ENCODE assay signal across 8 mouse cellular contexts in genomic region chr19:45030746-45031693, GRCm38 (mm10). TPM values are rescaled to one million over a fixed set of nuclear protein-coding genes. Genes with fewer than 3 reads are reported as not detected.
DNase-seq lines count a peak whose midpoint lies in the region; ATAC-seq lines count a peak whose summit lies in the region.

No protein-coding gene starts in this region.

- peaks cover 32% of the 10 kb centered on the region for H3K4me1 ChIP-seq in intestine, embryonic 14.5 days (replicated peaks; ENCODE audit: control insufficient read depth, insufficient read depth, low read length)

- peaks cover 29% of the 10 kb centered on the region for H3K36me3 ChIP-seq in intestine, embryonic 14.5 days (ENCODE audit: control insufficient read depth, insufficient read depth, low read length)

- 0 out of 2 replicates have a peak, but pooled peaks have one; percentile 4 for ATAC-seq in intestine, embryonic 14.5 days (replicated peaks; ENCODE audit: low FRiP score, low TSS enrichment, low read depth)

- WGBS in intestine, embryonic 14.5 days = 41% methylated on average over 20 of the region's 20 CpGs

- H3K27ac ChIP-seq in intestine, embryonic 14.5 days (ENCODE audit: low read depth) = no peak overlapping the region

- intact Hi-C loops in left cerebral cortex, postnatal 4 days (cut with DNase I) = loop anchor here (1.0 kb wide), 1 partner anchor 14 kb away; no protein-coding TSS in a partner anchor

- DNase-seq in urinary bladder, adult 18-20 months (ENCODE audit: low spot score in 2 of 2) = peak; percentile 37 to 66
- no peak for DNase-seq in urinary bladder, postnatal 10 days (ENCODE audit: low spot score)
- DNase-seq in embryo, embryonic 10.5 days (ENCODE audit: low spot score) = peak; percentile 95
- peak; percentile 69 for DNase-seq in gastrocnemius, postnatal 25 days
- peak; percentile 81 for DNase-seq in intestine, embryonic 14.5 days (ENCODE audit: low spot score)
- DNase-seq in left cerebral cortex, postnatal 4 days = peak; percentile 85
- DNase-seq in mesoderm, embryonic 11.5 days (ENCODE audit: low read depth, low spot score) = peak; percentile 92
- DNase-seq in right cerebral cortex, postnatal 4 days = peak; percentile 81

- peak overlapping the region; percentile 13; the same call in 1 of the 2 replicates for H3K4me3 ChIP-seq in intestine, embryonic 14.5 days (ENCODE audit: low read depth, low read length)

- H3K9me3 ChIP-seq in intestine, embryonic 14.5 days (ENCODE audit: control insufficient read depth, low read length) = no peaks in the 10 kb centered on the region

- H3K4me2 ChIP-seq in intestine, embryonic 14.5 days (ENCODE audit: low read length) = peak overlapping the region; percentile 37

- H3K9ac ChIP-seq in intestine, embryonic 14.5 days (ENCODE audit: low read length) = no peak overlapping the region

- H3K27me3 ChIP-seq in intestine, embryonic 14.5 days (replicated peaks; ENCODE audit: control insufficient read depth, insufficient read depth, low read length) = no peaks in the 10 kb centered on the region

RNA-seq across cellular contexts. Expression of gene Pdzd7, which starts 14.5 kb away (rescaled TPM):
- 1 to 10 TPM; 5.4 to 5.9 TPM for total RNA-seq in gastrocnemius, postnatal 25 days (2021)
- polyA plus RNA-seq in intestine, embryonic 14.5 days (2014; fragmentation: Nextera tagmentation; extraction: Ambion mirVana) = 0.42 and 0.55 TPM in 2 replicates
- total RNA-seq in left cerebral cortex, postnatal 4 days (2021) = 1 to 10 TPM; 8.0 to 8.2 TPM

RNA-seq across cellular contexts. Expression of gene Sfxn3, which starts 16.3 kb away (rescaled TPM):
- total RNA-seq in gastrocnemius, postnatal 25 days (2021) = 10 to 100 TPM; 20.7 to 22.5 TPM
- 23.4 and 24.5 TPM in 2 replicates for polyA plus RNA-seq in intestine, embryonic 14.5 days (2014; fragmentation: Nextera tagmentation; extraction: Ambion mirVana)
- 100 to 1,000 TPM; 108 to 128 TPM for total RNA-seq in left cerebral cortex, postnatal 4 days (2021)

RNA-seq across cellular contexts. Expression of gene Lzts2, which starts 16.8 kb away (rescaled TPM):
- total RNA-seq in gastrocnemius, postnatal 25 days (2021) = 10 to 100 TPM; 19.2 to 22.9 TPM
- 50.6 and 52.1 TPM in 2 replicates for polyA plus RNA-seq in intestine, embryonic 14.5 days (2014; fragmentation: Nextera tagmentation; extraction: Ambion mirVana)
- 10 to 100 TPM; 30.2 to 35.1 TPM for total RNA-seq in left cerebral cortex, postnatal 4 days (2021)

RNA-seq across cellular contexts. Expression of gene Mrpl43, which starts 24.8 kb away (rescaled TPM):
- total RNA-seq in gastrocnemius, postnatal 25 days (2021) = 10 to 100 TPM; 32.8 to 36.4 TPM
- 65.4 and 70.3 TPM in 2 replicates for polyA plus RNA-seq in intestine, embryonic 14.5 days (2014; fragmentation: Nextera tagmentation; extraction: Ambion mirVana)
- 10 to 100 TPM; 41.3 to 41.6 TPM for total RNA-seq in left cerebral cortex, postnatal 4 days (2021)

RNA-seq across cellular contexts. Expression of gene Twnk, which starts 25.6 kb away (rescaled TPM):
- 10 to 100 TPM; 16.2 to 16.6 TPM for total RNA-seq in gastrocnemius, postnatal 25 days (2021)
- 16.7 and 18.4 TPM in 2 replicates for polyA plus RNA-seq in intestine, embryonic 14.5 days (2014; fragmentation: Nextera tagmentation; extraction: Ambion mirVana)
- 10 to 100 TPM; 16.0 to 17.3 TPM for total RNA-seq in left cerebral cortex, postnatal 4 days (2021)

Comparison
In these comparisons a context has a peak if more than half of its experiments do, and no peak if none do; other contexts are left out.
1. RNA of gene Sfxn3, which starts 16.3 kb away (total RNA-seq): 108 to 128 TPM in left cerebral cortex, postnatal 4 days; 20.7 to 22.5 TPM in gastrocnemius, postnatal 25 days; every median in the first group is over 4 times any median in the second.